Mouse (Mus musculus): ENCODE data around the gene Fam178b.
"Not testable (repeated sequence)": the region's sequence is repeated elsewhere in the genome, so short reads cannot be mapped to it uniquely, and the experiment has no call there.

Gene Fam178b

DNA sequence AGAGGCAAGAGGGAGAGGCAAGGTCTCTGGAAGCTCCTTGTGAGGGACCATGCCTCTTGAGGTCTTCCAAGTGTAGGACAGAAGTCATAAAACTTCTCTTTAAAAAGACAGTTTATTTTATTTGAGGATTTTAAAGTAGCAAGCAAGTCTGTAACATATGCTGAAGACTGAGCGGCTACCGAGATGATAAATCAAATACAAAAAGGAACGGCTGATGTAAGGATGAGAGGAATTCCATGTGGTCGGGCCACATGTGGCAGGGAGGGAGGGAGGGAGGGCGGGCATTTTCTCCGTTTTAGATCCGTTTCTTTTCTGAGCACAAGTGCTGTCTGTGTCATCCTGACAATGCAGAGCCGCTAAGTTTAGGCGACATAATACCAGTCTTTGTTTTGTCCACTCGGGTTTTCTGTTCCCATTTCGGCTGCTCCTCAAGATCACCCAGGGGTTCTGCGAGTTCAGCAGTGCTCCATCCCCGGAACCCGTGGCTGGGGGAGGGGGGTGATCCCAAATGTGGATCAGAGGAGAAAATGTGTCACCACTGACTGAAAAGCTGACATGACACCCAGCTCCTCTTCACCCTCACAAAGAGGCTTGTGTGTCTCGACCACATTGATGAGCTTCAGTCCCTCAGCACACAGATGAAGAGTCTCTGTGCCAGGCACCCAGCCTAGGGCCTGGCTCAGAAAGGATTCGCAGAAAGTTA, 10.2 kb downstream of the Fam178b start:
- in situ Hi-C loops (cut with MboI), result no loop called here

DNA sequence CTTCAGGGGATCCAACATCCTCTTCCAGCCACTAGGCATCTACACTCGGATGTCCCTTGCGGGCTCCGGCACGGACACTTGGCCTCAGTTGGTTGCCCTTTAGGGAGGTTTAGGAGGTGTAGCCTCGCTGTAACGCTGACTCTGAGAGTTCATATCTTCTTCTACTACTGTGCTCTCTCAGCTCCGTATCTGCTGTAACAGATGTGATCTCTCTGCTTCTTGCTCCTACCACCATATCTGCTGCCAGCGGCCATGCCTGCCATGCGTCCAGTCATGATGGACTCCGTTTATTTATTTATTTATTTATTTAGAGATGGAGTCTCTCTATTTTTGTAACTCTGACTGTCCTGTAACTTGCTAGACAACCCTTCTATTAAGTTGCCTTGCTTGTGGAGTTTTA, 11.7 kb downstream of the Fam178b start:
- in situ Hi-C loops (cut with MboI), result no loop called here

DNA sequence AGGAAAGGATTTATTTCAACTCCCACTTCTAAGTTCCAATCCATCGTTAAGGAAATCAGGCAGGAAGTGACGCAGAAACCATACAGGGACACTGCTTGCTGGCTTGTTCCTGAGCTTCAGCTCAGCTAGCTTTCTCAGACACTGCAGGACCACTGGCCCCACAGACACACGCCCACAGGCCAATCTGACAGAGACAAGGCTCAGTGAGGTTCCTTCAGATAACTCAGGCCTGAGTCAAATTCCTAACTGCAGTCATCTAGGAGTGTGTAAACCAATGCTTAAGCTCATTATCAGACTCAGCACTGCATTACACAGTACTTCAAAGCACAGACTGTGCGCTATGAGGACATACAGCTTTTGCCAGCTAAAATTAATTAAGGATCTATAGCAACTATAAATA, 12.7 kb downstream of the Fam178b start:
- in situ Hi-C loops (cut with MboI), result no loop called here

DNA sequence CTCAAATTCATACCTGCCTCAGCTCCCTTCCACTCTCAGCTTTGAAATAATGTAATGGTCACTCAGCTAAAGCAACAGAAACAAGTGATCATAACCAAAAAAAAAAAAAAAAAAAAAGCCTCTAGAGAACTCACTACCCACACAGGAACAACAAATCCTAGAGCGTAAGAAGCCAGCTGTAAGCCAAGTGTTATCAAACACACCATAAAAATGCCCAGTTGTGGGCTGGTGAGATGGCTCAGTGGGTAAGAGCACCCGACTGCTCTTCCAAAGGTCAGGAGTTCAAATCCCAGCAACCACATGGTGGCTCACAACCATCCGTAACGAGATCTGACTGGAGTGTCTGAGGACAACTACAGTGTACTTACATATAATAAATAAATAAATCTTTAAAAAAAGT, 15.0 kb downstream of the Fam178b start:
- in situ Hi-C loops (cut with MboI), result not testable (repeated sequence)

DNA sequence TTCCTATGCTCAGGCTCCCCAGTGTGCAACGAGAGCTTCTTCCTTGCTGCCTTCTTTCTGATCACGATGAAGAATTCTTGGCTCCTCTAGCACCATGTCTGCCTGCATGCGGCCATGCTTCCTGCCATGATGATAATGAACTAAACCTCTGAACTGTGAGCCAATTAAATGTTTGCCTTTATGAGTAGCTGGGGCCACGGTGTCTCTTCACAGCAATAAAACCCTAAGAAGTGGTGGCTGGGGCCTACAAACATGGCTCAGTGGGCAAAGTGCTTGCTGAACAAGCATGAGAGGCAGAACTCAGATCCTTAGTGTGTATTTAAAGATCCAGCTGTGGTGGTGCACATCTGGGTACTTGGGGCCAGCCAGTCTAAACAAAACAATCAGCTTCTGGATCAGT, 17.0 kb downstream of the Fam178b start:
- in situ Hi-C loops (cut with MboI), result no loop called here

DNA sequence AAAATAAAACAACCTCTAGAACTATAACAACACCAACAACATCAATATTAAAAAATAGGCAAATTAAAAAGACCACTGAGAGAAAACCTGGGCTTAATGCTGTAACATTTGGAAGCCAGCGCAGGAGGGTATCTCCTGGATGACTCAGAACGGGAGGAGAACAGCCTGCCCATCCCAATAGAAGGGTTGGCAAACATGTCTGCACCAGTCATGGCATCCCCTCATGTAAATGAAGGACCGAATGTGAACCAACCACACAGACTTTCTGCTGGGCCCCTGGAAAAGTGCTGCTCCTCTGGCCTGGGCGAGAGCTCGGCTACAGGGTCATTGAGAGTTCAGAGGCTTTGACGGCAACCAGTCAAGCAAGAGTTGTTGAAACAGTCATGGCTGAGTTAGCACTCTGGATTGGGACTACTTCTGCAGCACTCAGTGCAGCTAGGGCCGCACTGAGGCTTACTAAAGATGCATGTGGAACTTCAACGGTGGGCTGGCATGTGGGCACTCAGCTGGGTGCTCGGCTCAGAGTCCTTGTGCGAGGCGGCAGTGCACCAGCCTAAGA, 17.7 kb downstream of the Fam178b start:
- in situ Hi-C loops (cut with MboI), result no loop called here

DNA sequence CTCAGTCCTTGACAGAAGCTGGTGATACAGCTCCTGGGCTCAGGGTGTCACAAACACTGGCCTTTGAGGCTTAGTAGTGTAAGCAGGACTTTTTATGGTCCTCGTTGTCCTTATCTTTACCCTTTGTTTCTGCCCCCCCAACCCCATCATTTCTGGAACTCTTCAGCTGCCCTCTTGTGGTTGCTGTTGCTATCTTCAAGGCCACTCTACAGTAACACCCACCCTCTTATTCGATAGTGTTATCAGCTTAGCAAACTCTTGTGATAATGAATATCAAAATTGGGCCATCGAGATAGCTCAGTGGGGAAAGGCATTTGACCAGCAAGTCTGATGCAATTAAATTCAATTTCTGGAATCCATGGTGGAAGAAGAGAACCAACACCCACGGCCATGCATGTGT, 18.5 kb downstream of the Fam178b start:
- in situ Hi-C loops (cut with MboI), result no loop called here

DNA sequence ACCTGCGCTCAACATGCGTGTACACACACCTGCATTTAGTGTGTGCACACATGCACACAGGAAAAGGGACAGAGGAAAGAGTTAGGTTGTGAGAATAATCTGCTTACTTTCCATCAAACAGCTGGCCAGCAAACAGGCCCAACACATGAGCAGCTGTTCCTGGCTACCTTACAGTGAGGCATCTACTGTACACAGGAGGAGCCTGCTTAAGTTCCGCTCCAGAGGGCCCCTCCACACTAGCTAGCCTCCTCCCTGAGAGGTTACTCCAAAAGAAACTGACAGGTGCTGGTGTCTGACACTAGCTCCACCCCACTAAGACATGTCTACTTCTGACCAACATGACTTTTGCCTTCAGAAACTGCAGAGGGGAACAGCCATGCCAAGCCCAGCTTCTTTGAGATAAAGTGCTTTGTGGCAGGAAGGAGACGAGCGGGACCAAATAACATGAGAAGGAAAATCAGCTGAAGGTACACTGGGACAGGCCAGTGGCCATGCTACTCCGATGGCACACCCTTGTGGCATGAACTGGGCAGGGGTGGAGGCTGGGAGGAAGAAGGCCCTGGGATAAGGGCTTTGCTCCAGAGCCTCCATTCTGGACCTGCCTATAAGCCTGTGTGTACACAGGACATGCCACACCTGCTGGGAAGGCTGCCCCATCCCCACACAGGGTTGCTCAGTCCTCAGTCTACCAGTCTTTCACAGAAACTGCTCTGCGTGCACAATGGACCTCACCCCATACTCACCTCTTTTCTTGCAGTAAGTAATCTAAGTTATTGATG, 24.2 kb downstream of the Fam178b start:
- in situ Hi-C loops (cut with MboI), result no loop called here

DNA sequence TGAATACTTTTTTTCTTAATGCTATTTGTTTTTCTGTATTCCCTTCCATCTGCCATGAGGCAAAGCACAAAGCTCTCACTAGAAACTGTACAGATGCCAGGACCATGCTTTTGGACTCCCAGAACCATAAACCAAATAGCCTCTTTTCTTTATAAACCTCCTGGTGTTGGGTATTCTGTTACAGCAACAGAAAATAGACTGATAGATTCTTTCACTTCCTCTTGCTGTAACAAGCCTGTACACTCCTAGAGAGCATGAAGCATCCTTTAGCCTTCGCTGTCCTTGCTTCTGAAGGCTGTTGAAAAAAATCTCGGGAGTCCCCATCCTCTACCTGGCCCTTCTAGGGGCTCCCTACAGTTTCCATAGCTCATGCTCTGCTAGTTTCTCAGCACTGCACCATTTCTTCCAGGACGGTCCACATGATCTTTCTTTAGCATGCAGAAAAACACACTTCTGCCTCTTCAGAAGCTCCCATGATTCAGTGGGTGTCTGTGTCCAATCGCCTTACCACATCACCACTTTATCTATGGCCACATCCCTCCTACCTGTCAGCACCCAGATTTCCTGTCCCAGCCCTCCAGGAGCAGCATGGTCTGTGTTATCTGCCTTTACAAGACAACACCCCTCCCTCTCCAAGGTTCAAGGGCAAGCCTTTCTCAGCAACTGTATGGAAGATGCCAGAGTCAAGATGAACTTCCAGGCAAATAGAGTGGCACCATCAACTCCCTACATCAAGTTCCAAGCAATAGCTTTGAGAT, 25.1 kb downstream of the Fam178b start:
- in situ Hi-C loops (cut with MboI), result no loop called here

DNA sequence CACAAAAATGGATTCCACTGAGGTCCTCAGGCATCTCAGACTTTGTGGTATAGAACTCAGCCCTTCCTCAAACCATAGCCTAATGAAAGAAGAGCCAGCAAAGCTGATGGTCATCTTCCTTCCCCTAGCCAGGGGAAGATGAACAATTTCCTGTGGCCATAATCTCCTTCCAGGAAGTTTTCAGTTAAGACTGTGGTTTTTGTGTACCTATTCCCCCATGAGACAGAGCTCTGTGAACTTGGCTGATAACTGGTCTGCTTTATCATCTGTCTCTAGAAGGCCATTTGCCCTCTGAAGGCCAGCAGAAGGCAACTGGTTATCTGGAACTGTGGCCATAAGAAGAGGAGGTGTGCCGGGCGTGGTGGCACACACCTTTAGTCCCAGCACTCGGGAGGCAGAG, 26.8 kb downstream of the Fam178b start:
- in situ Hi-C loops (cut with MboI), result no loop called here

DNA sequence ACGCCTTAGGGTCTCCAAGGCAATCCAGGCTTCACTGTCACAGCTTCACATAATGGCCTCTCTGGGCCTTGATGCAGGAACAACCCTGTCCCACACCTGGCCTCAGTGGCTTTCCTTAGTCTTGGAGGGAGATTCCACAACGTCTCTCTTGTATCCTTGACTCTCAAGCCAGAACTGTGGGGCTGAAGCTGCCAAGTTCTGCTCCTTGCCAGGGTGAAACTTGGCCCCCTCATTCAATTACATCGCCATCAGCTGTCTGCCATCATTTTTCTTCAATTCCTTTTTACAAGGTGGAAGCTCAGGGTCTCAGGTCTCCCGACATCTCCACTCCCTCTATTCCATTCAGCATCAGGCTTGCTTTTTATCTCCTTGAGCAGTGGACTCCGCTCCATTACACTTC, 27.9 kb downstream of the Fam178b start:
- in situ Hi-C loops (cut with MboI), result no loop called here

DNA sequence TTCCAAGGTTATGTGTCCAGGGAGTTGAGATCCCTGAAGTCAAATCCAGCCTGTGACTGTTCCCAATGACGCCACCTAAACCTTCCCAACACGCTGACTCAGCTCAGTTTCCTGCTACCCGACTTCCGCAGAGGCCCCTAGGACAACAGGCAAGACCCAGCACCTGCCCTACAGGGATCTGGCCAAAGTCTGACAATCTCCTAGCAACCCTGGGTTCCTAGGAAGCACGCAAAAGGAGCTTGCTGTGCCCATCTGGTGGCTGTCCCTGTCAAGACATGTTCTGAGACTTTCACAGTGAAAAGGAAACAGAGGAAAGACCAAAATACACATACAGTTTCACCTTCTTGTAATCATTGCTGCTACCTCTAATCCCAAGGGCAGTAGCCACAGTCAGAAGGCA, 35.4 kb downstream of the Fam178b start:
- in situ Hi-C loops (cut with MboI), result no loop called here

DNA sequence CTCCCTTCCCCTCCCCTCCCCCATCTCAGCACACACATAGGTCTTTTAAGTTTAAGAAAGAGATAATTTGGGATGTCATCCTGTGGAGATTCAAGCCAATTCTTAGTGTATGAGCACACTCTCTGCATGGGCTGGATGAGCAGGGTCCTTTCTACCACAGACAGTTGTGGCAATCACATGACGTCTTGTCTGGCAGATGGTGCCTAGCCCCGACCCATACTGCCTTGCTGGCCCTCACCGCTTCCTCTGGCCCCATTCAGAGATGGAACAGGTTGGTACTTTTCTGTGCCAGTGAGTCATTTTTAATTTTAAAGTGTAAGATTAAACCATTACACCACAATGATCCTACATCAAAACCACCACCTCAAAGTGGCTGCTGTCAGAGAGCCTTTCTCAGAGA, 36.7 kb downstream of the Fam178b start:
- in situ Hi-C loops (cut with MboI), result no loop called here

DNA sequence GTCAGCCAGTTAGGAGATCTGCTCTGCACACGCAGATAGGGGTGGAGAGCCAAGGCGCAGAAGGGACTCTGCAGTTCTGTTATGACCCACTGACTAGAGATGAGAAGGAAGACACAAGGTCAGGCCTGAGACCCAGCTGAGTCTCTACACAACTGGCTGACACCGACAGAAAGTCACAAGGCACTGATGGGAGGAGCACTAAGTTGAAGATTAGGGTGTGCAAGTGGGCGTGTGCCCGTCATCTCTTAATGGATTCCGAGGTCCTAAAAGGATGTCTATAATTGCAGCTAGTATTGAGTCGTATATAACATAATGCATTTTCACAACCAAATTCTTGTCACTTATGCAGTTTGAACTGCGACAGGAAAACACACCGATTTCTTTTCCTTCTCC, 38.4 kb downstream of the Fam178b start:
- in situ Hi-C loops (cut with MboI), result no loop called here

DNA sequence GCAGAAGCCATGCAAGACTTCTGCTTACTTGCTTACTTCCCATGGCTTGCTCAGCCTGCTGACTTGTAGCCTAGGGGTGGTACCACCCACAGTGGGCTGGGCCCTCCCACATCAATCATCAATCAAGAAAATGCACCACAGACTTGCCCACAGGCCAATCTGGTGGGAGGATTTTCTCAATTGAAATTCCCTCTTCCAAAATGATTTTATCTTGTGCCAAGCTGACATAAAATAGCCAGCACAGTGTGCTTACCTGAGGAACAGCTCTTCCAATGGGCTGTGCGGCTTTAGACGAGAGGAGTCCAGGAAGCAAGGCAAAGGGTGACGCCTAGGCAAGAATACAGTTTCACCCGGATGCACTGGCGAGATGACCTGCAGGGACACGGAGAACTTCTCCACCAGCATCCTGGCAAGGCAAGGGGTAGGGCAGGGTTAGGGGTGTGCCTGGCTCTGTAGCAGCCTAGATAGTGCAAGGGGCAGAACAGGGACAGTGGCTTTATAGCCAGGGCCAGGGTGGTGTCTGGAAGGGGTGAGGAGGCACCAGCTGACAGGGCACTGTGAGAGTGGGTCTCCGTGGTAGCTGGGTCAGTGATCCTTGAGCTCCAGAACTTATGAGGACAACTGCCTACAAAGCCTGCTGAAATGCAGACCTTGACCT, 38.9 kb downstream of the Fam178b start:
- in situ Hi-C loops (cut with MboI), result no loop called here

DNA sequence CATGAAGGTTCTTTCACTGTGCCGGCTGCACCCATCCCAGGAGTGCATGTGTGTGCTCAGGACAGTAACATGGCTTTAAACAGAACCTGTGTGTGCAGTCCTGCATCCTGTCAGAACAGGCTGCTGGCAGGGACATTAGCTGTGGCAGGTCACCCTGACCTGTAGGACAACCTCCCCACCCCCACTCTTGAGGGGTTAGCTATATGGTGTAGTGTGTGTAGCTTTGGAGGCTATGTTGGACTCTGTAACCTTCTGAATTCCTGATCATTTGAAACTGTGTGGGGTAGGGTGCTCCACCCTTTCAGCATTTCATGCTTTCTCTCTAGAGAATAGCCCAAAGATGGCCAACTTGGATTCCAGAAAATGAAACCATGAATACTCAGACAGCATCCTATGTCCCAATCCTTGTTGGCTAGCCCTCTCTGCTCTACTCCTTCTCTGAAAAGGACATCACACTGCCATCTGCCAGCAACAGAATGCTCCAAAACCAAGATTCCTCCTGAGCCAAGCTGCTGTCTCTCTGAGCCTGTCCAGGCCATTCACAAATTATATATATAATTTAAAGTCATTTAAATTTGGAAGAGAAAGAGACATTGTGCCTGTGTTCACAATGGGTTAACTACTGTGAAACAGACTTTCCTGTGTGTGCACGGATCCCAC, 47.0 kb downstream of the Fam178b start:
- in situ Hi-C loops (cut with MboI), result no loop called here

DNA sequence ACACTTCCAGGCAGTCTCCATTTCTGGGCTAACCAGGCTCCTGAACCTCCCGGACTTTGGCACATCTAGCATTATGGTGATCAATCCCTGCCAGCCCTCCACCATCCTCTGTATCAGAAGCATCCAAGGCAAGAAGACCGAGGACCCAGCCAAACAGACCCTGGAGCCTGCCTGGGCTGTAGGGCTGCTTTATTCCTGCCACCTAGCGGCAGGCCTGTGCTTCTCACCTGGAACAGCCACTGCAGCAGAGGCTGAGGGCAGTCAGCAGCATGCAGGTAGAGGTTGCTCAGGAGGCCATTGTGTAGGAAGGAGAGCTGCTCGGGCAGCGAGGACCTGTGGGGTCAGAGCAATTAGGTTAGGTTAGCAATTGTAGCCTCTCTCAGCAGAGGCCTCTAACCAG, 48.0 kb downstream of the Fam178b start:
- in situ Hi-C loops (cut with MboI), result no loop called here

DNA sequence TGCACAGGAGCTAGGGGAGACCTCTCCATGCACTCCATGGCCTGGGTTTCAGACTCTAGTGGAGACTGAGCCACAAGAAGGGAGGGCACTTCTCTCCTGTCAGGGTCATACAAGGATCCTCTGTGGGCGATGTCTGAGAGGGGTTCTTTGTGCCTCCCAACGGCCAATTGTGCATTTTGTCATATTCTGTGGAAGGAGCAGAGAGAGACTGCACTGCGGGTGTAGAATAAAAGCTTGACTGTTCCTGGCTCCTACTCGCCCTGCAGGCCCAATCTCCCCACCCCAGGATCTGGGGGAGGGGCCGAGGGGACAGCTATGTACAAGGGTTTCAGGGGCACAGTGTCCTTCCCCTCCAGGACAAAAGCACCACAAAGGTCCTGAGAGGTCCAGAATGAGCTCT, 49.1 kb downstream of the Fam178b start:
- in situ Hi-C loops (cut with MboI), result no loop called here

DNA sequence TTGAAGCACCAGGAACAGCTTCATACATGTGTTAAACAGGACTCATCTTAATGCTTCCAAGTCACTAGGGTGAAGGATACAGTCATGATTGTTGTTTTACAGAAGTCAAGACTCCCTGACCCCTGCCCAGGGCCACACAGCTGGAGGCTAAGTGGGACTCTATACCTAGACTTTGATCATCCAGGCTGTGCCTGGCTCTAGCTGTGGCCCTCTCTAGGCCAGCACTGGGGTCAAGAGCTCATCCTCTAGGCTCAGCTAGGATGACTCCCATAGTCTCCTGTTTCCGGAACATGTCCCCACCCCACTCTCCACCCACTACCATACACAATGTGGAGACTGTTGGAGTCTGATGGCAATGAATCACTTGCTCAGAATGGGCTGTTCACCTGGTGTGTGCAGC, 50.1 kb downstream of the Fam178b start:
- in situ Hi-C loops (cut with MboI), result no loop called here

DNA sequence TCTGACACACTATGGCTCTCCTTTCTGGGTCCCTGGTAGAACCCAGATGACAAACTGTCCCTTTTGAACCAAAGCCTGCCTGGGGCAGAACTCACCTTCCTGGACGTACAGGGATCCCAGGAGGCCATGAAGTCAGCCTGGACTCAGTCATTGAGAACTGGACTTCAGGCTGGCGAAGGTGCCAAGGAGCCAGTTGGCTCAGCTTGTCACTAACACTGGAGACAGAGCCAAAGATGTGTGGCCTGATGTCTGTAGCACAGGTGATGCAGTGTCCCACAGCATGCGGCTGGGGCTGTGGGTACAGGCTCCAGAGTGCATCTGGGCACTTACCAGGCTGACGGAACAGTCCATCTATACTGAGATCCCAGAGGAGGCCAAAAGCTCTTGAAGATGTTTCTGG, 50.9 kb downstream of the Fam178b start:
- in situ Hi-C loops (cut with MboI), result no loop called here

DNA sequence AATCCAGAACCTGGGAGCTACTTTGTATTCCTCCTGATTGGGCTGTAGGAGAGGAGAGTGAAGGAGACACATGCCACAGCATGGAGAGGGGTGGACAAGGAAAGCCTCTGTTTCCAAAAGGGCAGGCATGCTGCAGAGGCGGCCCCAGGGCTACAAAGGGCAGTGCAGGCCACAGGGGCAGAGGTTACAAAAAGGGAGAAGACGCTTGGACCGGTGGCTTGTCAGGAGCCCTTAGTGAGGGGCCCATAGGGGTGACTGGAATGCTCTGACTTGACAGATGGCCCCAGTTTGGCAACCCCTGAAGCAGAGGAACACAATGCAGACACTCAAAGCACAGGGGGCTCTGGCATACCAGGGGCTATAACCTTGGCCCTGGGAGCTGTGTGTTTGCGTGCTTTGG, 51.6 kb downstream of the Fam178b start:
- in situ Hi-C loops (cut with MboI), result no loop called here
